Mouse (Mus musculus): ENCODE results near the gene Gm9837. TPM values are rescaled to one million over a fixed set of nuclear protein-coding genes. Genes with fewer than 3 reads are reported as not detected.

The Gm9837 gene
- not detected in 2 replicates for polyA plus RNA-seq (2016; fragmentation: Nextera tagmentation; extraction: Ambion mirVana)

DNA sequence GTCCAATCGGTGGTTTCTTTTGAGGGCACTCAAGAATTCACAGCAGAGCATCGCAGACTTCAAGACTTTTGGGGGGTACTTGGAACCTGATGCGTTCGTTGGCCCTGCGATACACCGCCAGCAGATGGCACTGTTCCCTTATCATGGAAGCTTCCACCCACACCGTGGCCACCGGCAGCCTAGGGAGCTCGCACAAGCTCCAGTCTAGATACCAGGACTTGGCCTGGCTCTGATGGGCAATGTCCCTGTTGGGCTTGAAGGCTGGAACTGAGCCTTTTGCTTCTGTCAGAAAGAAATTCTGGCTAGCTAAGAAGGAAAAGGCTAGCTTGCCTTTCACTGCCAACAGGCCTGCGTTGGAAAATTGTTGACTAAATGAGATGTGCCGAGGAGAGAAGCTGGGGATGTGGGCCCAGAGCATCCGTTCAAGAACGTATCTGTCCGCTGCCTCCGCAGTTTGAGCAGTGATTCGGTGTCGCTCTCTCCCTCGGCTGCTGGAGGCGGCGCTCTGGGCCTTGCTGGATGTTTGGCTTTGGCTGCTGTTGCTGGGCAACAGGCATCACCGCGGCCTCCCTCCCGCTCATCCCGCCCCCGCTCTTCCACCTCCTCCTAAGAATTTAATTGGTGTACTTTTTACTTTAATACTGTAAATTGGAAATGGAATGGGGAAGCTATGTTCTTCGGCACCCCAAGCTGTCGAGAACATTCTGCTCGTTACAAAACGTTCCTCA is at the start of gene Gm9837:
Gene Gm9837, minus strand, starts transcription at position 512 of the 728 bp plus-strand sequence.
- peaks cover 97% of the 10 kb centered on the region for H3K27me3 ChIP-seq (ENCODE audit: low read depth, poor library complexity, severe bottlenecking)
- peak; percentile 94 for DNase-seq (ENCODE audit: low spot score)
- 0 out of 2 replicates have a peak, but pooled peaks cover 2% of the 10 kb centered on the region for H3K36me3 ChIP-seq
- peak within 1 kb of the TSS; percentile 36; the same call in 1 of the 2 replicates for H3K27ac ChIP-seq
- peak within 1 kb of the TSS; percentile 38 for H3K4me3 ChIP-seq
- 5% methylated on average over 29 of the region's 29 CpGs for WGBS
- no peaks in the 10 kb centered on the region for H3K9me3 ChIP-seq (replicated peaks)
- peaks cover 30% of the 10 kb centered on the region for H3K4me1 ChIP-seq

DNA sequence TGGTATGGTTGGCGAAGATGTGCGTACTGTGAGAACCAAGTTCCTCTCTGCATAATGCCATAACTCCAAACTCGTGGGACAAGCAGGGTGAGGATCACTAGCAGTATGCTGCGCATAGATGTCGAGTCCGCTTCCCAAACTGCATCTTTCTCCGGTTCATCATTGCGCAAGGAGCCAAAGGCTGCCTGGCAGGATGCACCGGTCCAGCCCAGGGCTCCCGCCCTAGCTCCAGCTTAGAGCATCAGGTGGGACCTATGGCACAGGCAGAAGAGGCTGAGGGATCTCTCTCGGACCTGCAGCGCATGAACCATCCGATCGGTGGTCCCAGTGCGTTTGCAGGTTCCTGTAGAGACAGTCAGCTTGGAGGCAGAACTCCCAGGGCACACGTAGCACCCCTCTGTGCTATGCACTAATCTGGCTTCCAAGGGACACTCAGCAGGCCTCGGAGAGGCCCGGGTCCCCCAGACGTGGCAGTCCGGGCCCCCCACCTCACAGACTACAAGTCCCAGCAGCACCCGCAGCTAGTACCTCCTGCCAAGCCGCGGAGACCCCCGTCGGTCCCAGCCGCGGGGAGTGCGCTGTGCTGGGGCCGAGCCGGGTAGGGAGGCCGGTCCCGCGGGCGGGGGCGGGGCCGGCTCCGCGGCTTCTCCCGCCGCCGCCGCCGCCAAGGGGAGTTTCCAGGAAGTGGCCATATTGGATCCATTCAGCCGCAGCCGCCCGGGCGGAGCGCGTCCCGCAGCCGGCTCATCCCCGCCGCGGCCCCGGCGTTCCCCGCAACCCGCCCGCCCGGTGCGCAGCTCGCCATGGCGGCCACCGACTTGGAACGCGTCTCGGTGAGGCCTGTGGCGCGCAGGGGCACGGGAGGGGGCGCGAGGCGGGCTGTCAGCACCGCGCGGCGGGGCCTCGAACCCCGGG is 49.2 kb upstream of the Gm9837 start, which contains the start of gene Sept8:
Gene Sept8, plus strand, starts transcription at position 51 of the 915 bp plus-strand sequence.
- Histone ChIP-seq H3K36me3 (no peaks in the 10 kb centered on the region), H3K27me3 (ENCODE audit: low read depth, poor library complexity, severe bottlenecking) (peaks cover 15% of the 10 kb centered on the region), H3K9me3 (replicated peaks) (no peaks in the 10 kb centered on the region), H3K4me3 (peak within 1 kb of the TSS; percentile 95), H3K4me1 (peaks cover 61% of the 10 kb centered on the region), H3K27ac (peak within 1 kb of the TSS; percentile 92)
- WGBS: 4% methylated on average over 78 of the region's 79 CpGs
- peak; percentile 78 for DNase-seq (ENCODE audit: low spot score)

DNA sequence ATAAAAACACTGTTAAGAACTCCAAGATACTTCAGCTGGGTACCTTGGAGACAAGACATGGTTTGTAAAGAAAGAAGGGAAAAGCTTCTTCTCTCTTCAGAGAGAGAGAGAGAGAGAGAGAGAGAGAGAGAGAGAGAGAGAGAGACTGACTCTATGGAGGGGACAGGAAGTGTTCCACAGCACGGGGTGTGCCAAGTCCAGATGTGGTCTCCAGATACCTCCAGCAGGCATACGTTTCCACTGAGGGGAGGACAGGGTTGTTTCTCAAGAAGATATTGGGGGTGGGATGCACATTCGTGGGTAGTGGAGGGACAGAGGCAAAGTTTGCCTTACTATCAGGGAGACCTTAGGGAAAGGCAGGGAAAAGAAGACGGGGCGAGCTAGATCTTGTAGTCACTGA is 48.5 kb upstream of the Gm9837 start:
- Histone ChIP-seq H3K4me3 (peak overlapping the region; percentile 95), H3K4me1 (peaks cover 53% of the 10 kb centered on the region), H3K27me3 (ENCODE audit: low read depth, poor library complexity, severe bottlenecking) (peaks cover 15% of the 10 kb centered on the region), H3K36me3 (no peaks in the 10 kb centered on the region), H3K9me3 (replicated peaks) (no peaks in the 10 kb centered on the region), H3K27ac (no peak overlapping the region)
- 48% methylated on average over 5 of the region's 5 CpGs for WGBS
- no peak for DNase-seq (ENCODE audit: low spot score)

DNA sequence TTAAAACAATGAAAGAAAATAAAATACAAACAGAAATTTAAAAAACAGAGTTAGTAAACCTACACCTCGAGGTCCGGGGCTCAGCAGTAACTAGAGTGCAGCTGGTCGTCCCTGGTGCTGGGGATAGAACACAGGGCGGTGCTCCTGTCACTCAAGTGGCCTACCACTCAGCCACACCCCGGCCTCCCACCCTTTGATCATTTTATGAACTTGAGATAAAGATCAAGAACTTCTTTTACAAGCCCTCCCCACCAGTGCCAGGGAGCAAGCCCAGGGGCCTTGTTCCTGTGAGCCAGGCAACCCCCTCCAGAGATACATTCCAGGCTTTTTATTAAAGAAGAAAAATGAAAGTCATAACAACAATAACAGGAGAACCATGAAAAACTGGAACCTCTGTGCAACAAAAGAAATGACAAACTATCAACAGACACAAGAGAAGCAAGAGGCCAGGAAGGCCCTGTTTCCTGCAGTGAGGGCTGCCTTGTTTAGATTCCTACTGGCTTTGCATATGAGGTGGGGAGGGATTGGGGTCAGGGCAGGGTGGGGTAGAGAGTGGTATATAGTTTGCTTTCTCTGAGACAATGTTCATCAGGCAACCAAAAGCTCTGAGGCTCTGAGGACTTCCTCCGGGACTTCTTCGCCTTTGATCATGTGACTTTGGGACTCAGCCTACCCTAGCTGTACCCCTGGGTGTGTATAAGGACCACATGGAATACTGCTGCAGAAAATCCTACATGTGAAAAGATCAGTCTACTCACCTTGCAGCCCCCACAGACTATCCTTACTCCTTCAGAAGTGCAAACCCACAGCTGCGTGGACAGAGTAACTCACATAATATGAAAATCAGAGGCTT is 46.7 kb upstream of the Gm9837 start:
- DNase-seq (ENCODE audit: low spot score): no peak
- no peak overlapping the region for H3K27ac ChIP-seq
- H3K36me3 ChIP-seq: no peaks in the 10 kb centered on the region
- H3K9me3 ChIP-seq (replicated peaks): no peaks in the 10 kb centered on the region
- WGBS: 34% methylated on average over 8 of the region's 8 CpGs
- H3K4me1 ChIP-seq: peaks cover 41% of the 10 kb centered on the region
- H3K4me3 ChIP-seq: no peak overlapping the region
- peaks cover 15% of the 10 kb centered on the region for H3K27me3 ChIP-seq (ENCODE audit: low read depth, poor library complexity, severe bottlenecking)

DNA sequence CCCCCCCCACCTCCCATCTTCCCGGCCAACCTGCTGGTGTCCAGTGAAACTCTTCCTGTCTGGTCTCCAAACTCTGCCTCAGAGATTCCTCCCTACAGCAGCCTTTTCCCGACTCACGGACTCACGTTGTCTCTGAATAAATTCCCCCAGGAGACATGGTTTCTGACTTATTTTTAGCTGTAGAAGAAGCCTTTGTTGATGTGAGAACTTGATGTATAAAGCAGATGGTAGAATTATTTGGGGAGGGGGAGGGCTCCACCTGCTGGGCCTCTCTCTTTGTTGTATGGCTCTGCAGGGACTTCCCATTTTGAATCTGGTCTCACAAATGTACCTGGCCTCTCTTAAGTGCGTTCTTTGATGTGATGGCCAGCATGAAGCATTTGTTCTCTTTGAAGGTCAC is 40.1 kb upstream of the Gm9837 start:
- Histone ChIP-seq H3K4me3 (no peak overlapping the region), H3K36me3 (no peaks in the 10 kb centered on the region), H3K27me3 (ENCODE audit: low read depth, poor library complexity, severe bottlenecking) (no peaks in the 10 kb centered on the region), H3K9me3 (replicated peaks) (no peaks in the 10 kb centered on the region), H3K4me1 (no peaks in the 10 kb centered on the region), H3K27ac (no peak overlapping the region)
- 68% methylated on average over 5 of the region's 5 CpGs for WGBS
- no peak for DNase-seq (ENCODE audit: low spot score)

DNA sequence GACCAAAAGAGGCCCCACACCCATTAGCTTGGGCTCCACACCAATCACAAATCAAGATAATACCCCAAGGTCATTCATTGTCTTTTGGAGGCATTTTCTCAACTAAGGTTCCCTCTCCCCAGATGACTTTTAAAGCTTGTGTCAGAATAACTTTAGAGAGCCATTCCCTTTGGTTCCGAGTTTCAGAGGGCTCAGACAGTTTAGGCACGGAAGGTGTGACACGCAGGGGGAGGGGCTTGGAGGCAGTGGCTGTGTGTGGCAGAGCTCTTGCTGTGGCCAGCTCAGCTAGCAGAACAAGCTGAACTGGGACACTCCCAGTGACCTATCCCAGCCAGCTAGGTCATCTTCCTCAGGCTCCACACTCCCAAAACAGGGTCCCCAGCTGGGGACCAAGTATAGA is 38.3 kb upstream of the Gm9837 start:
- 49% methylated on average over 3 of the region's 3 CpGs for WGBS
- peaks cover 8% of the 10 kb centered on the region; the same call in 1 of the 2 replicates for H3K4me1 ChIP-seq
- H3K9me3 ChIP-seq (replicated peaks): no peaks in the 10 kb centered on the region
- no peak for DNase-seq (ENCODE audit: low spot score)
- H3K36me3 ChIP-seq: no peaks in the 10 kb centered on the region
- H3K27me3 ChIP-seq (ENCODE audit: low read depth, poor library complexity, severe bottlenecking): no peaks in the 10 kb centered on the region
- H3K27ac ChIP-seq: no peak overlapping the region
- no peak overlapping the region for H3K4me3 ChIP-seq

DNA sequence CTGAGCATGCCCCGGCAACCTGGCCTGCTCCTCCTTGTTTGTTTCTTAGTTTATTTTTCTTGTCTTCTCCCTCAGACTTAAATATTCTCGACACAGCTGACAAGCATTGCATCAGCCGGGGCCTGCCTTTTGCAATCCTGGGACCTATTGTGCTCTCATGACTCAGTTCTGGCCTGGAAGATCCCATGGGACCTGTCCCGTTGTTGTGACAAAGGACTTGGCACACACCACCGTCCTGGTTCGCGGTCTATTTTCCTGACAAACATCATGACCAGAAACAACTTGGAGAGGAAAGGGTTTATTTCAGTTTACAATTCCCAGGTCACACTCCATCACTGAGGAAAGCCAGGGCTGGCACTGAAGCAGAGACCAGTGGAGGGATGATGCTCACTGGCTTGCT is 37.9 kb upstream of the Gm9837 start:
- no peak for DNase-seq (ENCODE audit: low spot score)
- WGBS: 91% methylated on average over 7 of the region's 7 CpGs
- H3K4me1 ChIP-seq: peaks cover 8% of the 10 kb centered on the region; the same call in 1 of the 2 replicates
- no peak overlapping the region for H3K27ac ChIP-seq
- no peak overlapping the region for H3K4me3 ChIP-seq
- no peaks in the 10 kb centered on the region for H3K27me3 ChIP-seq (ENCODE audit: low read depth, poor library complexity, severe bottlenecking)
- H3K9me3 ChIP-seq (replicated peaks): no peaks in the 10 kb centered on the region
- H3K36me3 ChIP-seq: no peaks in the 10 kb centered on the region

DNA sequence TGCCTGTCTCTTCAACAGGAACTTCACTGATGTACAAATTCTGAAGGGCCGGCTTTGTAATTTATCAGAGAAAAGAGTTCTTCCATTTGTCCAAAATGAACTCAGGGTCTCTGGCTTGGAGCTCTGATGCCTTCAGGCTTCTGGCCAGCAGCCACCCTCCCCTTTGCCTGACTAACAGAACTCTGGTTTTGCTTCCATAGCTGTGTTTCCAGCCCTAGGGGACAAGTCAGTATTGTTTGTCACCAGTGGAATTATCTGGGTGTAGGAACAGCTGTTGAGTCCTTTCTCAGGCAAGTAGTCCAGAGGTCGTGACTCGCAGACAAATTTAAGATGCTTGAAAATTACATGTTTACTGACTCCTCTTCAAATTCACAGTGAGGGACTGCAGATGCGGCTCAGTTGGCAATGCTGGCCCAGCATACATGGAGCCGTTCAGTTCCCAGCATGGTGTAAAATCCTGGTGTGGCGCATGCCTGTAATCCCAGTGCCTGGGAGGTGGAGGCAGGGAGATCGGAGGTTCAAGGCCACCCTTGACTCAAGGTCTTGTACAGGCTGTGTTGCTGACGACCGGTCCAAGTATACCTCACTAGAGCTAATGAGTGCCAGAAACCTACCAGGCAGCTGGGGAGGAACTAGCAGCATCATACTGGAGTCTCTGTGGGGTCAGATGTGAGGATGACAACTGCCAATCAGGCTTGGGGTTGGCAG is 37.0 kb upstream of the Gm9837 start:
- 93% methylated on average over 9 of the region's 9 CpGs for WGBS
- DNase-seq (ENCODE audit: low spot score): no peak

DNA sequence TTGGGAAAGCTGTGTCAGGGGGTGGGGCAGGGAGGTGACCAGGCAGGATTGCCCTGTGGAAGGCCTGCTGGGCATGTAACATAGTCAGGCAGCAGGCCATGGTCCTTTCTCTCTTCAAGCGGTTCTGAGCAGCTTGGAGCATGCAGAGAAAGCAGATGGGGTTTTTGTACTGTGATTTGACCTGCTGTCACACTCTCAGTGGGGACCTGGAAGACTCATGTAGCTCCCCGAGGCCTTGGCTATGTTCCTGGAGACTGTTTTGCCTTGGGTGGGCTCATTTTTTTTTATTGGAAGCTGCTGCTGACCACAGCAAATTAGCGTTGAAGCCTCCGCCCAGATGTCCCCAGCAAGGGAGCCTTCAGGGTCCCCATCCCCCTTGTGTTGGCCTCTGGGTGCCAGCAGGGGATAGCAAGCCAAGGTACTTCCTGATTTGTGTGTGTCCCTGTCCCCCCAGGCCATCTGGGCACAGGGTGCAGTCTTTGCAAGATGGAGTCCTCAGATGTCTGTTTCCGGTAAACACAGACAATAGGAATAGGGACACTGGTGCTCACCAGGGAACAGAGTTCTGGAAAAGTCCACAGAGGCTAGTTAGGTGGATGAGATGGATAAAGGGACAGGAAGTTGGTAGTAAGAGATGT is 34.9 kb upstream of the Gm9837 start:
- Histone ChIP-seq H3K4me1 (peaks cover 16% of the 10 kb centered on the region), H3K36me3 (no peaks in the 10 kb centered on the region), H3K27me3 (ENCODE audit: low read depth, poor library complexity, severe bottlenecking) (no peaks in the 10 kb centered on the region), H3K4me3 (no peak overlapping the region), H3K9me3 (replicated peaks) (no peaks in the 10 kb centered on the region), H3K27ac (0 out of 2 replicates have a peak overlapping the region, but pooled peaks have one; percentile 21)
- 84% methylated on average over 5 of the region's 5 CpGs for WGBS
- no peak for DNase-seq (ENCODE audit: low spot score)

More for the DNA sequence above, 37.0 kb upstream of the Gm9837 start:
- H3K9me3 ChIP-seq (replicated peaks): no peaks in the 10 kb centered on the region
- H3K4me1 ChIP-seq: peaks cover 8% of the 10 kb centered on the region; the same call in 1 of the 2 replicates
- H3K36me3 ChIP-seq: no peaks in the 10 kb centered on the region
- no peak overlapping the region for H3K4me3 ChIP-seq
- no peak overlapping the region for H3K27ac ChIP-seq
- no peaks in the 10 kb centered on the region for H3K27me3 ChIP-seq (ENCODE audit: low read depth, poor library complexity, severe bottlenecking)

DNA sequence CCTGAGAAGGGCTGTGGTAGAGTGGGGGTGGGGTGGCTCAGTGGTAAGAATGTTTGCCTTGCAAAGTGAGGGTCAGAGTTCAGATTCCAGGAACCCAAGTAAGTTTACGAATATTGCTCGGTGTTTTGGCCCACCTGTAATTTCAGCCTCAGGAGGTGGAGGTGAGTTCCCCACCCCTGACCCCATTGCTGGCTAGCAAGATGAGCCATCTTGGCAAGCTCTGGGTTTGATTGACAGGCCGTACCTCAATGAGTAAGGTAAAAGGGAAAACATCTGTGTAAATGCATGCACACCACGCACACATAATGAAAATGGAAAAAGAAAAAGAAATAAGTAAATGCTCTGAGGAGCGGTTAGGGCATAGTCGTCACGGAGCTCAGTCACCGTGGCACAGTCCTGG is 34.1 kb upstream of the Gm9837 start:
- no peak for DNase-seq (ENCODE audit: low spot score)
- 0 out of 2 replicates have a peak overlapping the region, but pooled peaks have one; percentile 21 for H3K27ac ChIP-seq
- H3K9me3 ChIP-seq (replicated peaks): no peaks in the 10 kb centered on the region
- peaks cover 16% of the 10 kb centered on the region for H3K4me1 ChIP-seq
- no peaks in the 10 kb centered on the region for H3K36me3 ChIP-seq
- no peak overlapping the region for H3K4me3 ChIP-seq
- 92% methylated on average over 8 of the region's 8 CpGs for WGBS
- H3K27me3 ChIP-seq (ENCODE audit: low read depth, poor library complexity, severe bottlenecking): peaks cover 7% of the 10 kb centered on the region; the same call in 1 of the 2 replicates

DNA sequence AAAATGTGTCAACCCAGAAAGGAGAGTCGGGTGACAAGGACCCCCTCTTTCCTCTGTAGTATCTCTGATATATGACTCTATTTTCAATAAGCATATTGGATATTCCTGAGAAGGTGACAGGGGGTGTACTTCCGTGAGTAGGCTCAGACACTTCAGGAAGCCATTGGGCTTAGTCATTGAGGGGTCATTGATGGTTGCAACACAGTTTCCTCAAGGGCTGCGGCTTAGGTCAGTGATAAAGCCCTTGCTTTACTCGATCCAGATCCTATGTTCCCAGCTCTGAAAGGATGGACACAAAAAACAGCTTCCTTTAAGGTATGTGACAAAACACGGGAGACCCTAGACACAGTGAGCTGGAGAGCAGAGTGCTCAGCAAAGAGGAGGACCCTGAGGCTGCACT is 33.5 kb upstream of the Gm9837 start:
- Histone ChIP-seq H3K4me1 (peaks cover 16% of the 10 kb centered on the region), H3K36me3 (no peaks in the 10 kb centered on the region), H3K9me3 (replicated peaks) (no peaks in the 10 kb centered on the region), H3K27ac (no peak overlapping the region), H3K27me3 (ENCODE audit: low read depth, poor library complexity, severe bottlenecking) (peaks cover 11% of the 10 kb centered on the region; the same call in 1 of the 2 replicates), H3K4me3 (no peak overlapping the region)
- DNase-seq (ENCODE audit: low spot score): no peak
- 90% methylated on average over 5 of the region's 5 CpGs for WGBS

All from limb, embryonic 10.5 days (tissue).